Mouse (Mus musculus) midbrain, embryonic 10.5 days (tissue): Measurements from ENCODE around the gene Sag. TPM values are rescaled to one million over a fixed set of nuclear protein-coding genes. Genes with fewer than 3 reads are reported as not detected.

ENCODE experiments used
- DNase-seq: peaks from one replicate; pipeline ENCODE4 v3.0.0-alpha.2; 2017; ENCODE audit warnings: low spot score
- H3K27ac ChIP-seq: fragments of 300-500 bp; sonication (generic); replicated peaks from 2 replicates; pipeline ENCODE4 v1.5.1; 2016; ENCODE audit warnings: mild to moderate bottlenecking
- H3K27me3 ChIP-seq: fragments of 300-500 bp; sonication (generic); 2 replicates; pipeline ENCODE4 v1.6.1; 2016; ENCODE audit warnings: low read depth, mild to moderate bottlenecking; ENCODE audit not compliant: poor library complexity, severe bottlenecking
- H3K36me3 ChIP-seq: fragments of 300-500 bp; sonication (generic); 2 replicates; pipeline ENCODE4 v1.6.1; 2016; ENCODE audit warnings: mild to moderate bottlenecking, moderate library complexity
- H3K4me1 ChIP-seq: fragments of 300-500 bp; sonication (generic); 2 replicates; pipeline ENCODE4 v1.6.1; 2016
- H3K4me3 ChIP-seq: fragments of 300-500 bp; sonication (generic); 2 replicates; pipeline ENCODE4 v1.5.1; 2016; ENCODE audit warnings: mild to moderate bottlenecking, moderate library complexity
- H3K9me3 ChIP-seq: fragments of 300-500 bp; sonication (generic); replicated peaks from 2 replicates; pipeline ENCODE4 v1.6.1; 2016; ENCODE audit warnings: mild to moderate bottlenecking
- WGBS: fragments of 180-500 bp; shearing (Covaris S2); methylation state at CpG from one replicate; pipeline ENCODE4 v1.1.7; 2016; 5-methylcytosine and 5-hydroxymethylcytosine counted together
- polyA plus RNA-seq: library from polyadenylated mRNA; unstranded; fragments of >200 nt; fragmentation: Nextera tagmentation; extraction: Ambion mirVana; gene quantifications from 2 replicates; pipeline ENCODE4 v1.2.1, GENCODE M21; 2016

Sag gene
- polyA plus RNA-seq, 1 experiment from 2014 or later, result 2.7 TPM

- WGBS, result 80% methylated on average over 5 of the region's 5 CpGs
- peaks cover 23% of the 10 kb centered on the region for H3K4me1 ChIP-seq
- DNase-seq, result no peak
- H3K36me3 ChIP-seq, result no peaks in the 10 kb centered on the region
- no peak overlapping the region for H3K4me3 ChIP-seq
- H3K9me3 ChIP-seq, result no peaks in the 10 kb centered on the region
- H3K27me3 ChIP-seq, result peaks cover 10% of the 10 kb centered on the region; the same call in 1 of the 2 replicates
- H3K27ac ChIP-seq, result no peak overlapping the region
These were observed 45.8 kb downstream of the Sag start for GRCm38 (mm10) chr1:87849278-87849677.

- no peak for DNase-seq
- no peak overlapping the region for H3K27ac ChIP-seq
- peaks cover 10% of the 10 kb centered on the region; the same call in 1 of the 2 replicates for H3K27me3 ChIP-seq
- no peaks in the 10 kb centered on the region for H3K9me3 ChIP-seq
- no peak overlapping the region for H3K4me3 ChIP-seq
- H3K36me3 ChIP-seq, result no peaks in the 10 kb centered on the region
- peaks cover 37% of the 10 kb centered on the region for H3K4me1 ChIP-seq
- 88% methylated on average over 3 of the region's 3 CpGs for WGBS
These were observed 47.9 kb downstream of the Sag start for GRCm38 (mm10) chr1:87851344-87851743.

DNA sequence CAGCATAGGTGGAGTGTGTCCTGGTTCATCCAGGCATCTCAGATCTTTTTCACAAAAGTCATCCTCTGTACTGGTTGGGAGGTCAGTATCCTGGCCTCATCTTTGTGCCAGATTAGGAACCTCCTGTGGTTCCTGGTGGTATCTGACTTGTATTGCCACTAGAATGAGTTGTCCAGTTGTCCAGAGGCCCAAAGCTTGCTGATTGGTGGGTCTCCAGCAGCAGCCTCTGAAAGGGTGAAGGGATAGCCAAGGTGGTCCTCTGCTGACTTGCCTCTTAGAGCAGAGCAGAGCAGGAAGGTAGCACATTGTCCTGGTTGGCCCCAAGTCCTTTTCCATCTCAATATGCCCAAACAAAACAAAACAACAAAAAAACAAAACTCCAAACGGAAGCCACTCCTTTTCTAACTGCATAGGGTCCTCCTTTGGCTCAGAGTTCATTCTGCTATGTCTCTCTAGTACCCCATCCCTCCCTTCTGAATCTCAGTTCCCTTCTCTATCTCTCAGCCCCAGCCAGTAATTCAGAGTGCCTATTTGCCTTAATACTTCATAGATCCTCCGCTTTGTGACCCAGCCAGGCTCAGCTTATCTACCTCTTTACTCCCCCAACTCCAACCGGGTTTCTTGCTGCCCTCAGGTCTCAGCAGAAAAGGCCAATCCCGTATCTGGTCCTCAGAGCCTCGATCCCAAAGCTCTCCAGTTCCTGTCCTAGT is 48.8 kb downstream of the Sag start:
- Histone ChIP-seq H3K4me3 (peak overlapping the region; percentile 98; the same call in 1 of the 2 replicates), H3K9me3 (no peaks in the 10 kb centered on the region), H3K36me3 (no peaks in the 10 kb centered on the region), H3K4me1 (peaks cover 33% of the 10 kb centered on the region), H3K27ac (peak overlapping the region; percentile 94), H3K27me3 (peaks cover 10% of the 10 kb centered on the region; the same call in 1 of the 2 replicates)
- DNase-seq, result no peak
- 52% methylated on average over 5 of the region's 5 CpGs for WGBS

DNA sequence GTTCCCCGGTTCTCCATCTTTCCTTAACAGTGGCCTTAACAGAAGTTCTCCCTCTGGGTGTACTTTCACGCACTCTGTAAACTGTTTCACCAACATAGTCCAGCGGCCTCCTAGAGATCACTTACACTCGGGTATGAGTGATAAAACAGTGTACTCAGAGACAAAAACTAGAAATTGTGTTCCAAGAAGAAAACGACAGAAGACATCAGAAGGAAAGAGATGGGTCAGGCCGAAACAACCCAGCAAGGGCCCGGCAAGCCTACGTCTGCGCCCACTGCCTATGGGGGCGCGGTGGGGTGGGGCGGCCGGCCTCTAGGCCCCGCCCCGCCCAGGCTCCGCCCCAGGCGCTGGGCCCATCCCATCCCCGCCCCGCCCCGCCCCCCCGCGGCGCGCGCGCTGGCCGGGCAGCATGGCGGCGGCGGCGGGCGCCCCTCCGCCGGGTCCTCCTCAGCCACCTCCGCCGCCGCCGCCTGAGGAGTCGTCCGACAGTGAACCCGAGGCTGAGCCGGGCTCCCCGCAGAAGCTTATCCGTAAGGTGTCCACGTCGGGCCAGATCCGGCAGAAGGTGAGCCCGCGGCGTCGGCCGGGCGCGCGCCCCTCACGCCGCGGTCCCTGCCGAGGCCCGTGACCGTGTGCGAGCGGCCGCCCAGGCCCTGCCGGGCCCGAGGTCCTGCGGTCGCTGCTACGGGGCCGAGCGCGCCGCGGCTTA is 49.6 kb downstream of the Sag start, which contains the start of gene Dgkd:
Dgkd (plus strand) TSS at position 396 of the 709 bp plus-strand sequence.
- peaks cover 10% of the 10 kb centered on the region; the same call in 1 of the 2 replicates for H3K27me3 ChIP-seq
- H3K4me1 ChIP-seq, result peaks cover 33% of the 10 kb centered on the region
- H3K9me3 ChIP-seq, result no peaks in the 10 kb centered on the region
- H3K27ac ChIP-seq, result peak within 1 kb of the TSS; percentile 94
- WGBS, result 2% methylated on average over 74 of the region's 74 CpGs
- no peaks in the 10 kb centered on the region for H3K36me3 ChIP-seq
- peak within 1 kb of the TSS; percentile 98 for H3K4me3 ChIP-seq
- peak; percentile 85 for DNase-seq

GRCm38 (mm10) chr1:87853601-87854361 is 50.3 kb downstream of the Sag start:
- Histone ChIP-seq H3K9me3 (no peaks in the 10 kb centered on the region), H3K36me3 (no peaks in the 10 kb centered on the region), H3K27me3 (peaks cover 10% of the 10 kb centered on the region; the same call in 1 of the 2 replicates), H3K27ac (peak overlapping the region; percentile 94), H3K4me3 (peak overlapping the region; percentile 98), H3K4me1 (peaks cover 29% of the 10 kb centered on the region)
- peak; percentile 50 for DNase-seq
- 4% methylated on average over 48 of the region's 48 CpGs for WGBS

GRCm38 (mm10) chr1:87854411-87854810 is 50.9 kb downstream of the Sag start:
- no peak for DNase-seq
- peaks cover 29% of the 10 kb centered on the region for H3K4me1 ChIP-seq
- peaks cover 10% of the 10 kb centered on the region; the same call in 1 of the 2 replicates for H3K27me3 ChIP-seq
- no peaks in the 10 kb centered on the region for H3K9me3 ChIP-seq
- H3K27ac ChIP-seq, result no peak overlapping the region
- H3K36me3 ChIP-seq, result no peaks in the 10 kb centered on the region
- WGBS, result 40% methylated on average over 6 of the region's 6 CpGs
- H3K4me3 ChIP-seq, result peak overlapping the region; percentile 98

DNA sequence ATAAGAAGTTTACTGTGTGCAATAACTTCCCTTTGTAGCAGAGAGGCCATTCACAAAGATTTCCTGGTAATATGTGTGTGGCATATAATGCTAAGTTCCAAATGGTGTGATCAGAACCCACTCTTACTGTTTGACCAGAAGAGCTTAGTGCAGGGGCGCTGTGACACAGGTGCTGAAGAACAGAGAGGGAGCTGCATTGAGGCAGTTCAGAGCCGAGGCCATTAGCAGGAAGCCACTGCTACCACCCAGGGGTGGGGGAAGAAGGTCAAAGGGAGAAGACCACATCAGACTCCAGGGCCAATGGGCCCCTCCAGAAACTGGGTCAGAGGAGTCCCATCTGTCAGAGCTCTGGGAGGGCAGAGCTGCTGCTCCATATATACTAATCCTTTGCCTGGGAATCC is 51.4 kb downstream of the Sag start:
- H3K9me3 ChIP-seq, result no peaks in the 10 kb centered on the region
- H3K27me3 ChIP-seq, result peaks cover 10% of the 10 kb centered on the region; the same call in 1 of the 2 replicates
- no peak for DNase-seq
- no peak overlapping the region for H3K27ac ChIP-seq
- peaks cover 29% of the 10 kb centered on the region for H3K4me1 ChIP-seq
- H3K36me3 ChIP-seq, result no peaks in the 10 kb centered on the region
- 46% methylated on average over 2 of the region's 2 CpGs for WGBS
- peak overlapping the region; percentile 98 for H3K4me3 ChIP-seq

DNA sequence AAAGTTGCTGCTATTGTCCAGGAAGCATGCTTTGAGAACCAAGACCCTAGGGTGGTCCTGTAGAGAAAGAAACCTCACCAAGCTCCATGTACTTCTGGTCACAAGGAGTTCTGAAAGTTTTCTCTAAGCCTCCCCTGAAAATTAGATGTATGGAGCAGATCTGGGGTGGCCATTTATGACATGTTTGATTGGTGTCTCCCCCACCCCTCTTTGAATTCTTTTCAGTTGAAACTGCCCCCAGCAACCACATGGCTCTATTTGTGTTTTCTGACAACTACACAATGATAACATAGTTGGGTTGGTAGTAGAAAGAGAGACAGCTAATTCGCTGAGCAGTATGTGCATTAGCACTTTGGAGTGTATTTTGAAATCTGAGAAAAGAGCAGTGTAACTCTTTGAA is 52.0 kb downstream of the Sag start:
- Histone ChIP-seq H3K4me1 (peaks cover 29% of the 10 kb centered on the region), H3K9me3 (no peaks in the 10 kb centered on the region), H3K36me3 (no peaks in the 10 kb centered on the region), H3K4me3 (0 out of 2 replicates have a peak overlapping the region, but pooled peaks have one; percentile 98), H3K27me3 (peaks cover 10% of the 10 kb centered on the region; the same call in 1 of the 2 replicates), H3K27ac (no peak overlapping the region)
- DNase-seq, result no peak
- WGBS, result 88% methylated on average over 1 of the region's 1 CpGs

DNA sequence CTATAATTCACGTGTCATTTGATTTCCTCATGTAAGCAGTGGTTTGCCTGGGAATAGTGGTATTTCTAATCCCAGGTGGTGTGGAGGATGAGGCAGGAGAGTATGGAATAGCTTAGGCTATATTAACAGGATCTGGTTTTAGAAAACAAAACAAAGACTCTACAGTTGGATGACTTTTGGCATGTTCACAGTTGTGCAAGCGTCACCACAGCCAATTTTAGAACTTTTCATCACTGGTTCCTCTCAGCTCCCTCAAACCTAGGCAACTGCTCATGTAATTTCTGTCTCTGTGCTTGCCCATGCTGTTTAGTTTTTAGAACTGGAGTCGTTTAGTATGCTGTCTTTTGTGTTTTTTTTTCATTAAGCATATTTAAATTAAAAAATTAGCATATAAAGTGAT is 53.3 kb downstream of the Sag start:
- no peaks in the 10 kb centered on the region for H3K9me3 ChIP-seq
- DNase-seq, result no peak
- 89% methylated on average over 3 of the region's 3 CpGs for WGBS

DNA sequence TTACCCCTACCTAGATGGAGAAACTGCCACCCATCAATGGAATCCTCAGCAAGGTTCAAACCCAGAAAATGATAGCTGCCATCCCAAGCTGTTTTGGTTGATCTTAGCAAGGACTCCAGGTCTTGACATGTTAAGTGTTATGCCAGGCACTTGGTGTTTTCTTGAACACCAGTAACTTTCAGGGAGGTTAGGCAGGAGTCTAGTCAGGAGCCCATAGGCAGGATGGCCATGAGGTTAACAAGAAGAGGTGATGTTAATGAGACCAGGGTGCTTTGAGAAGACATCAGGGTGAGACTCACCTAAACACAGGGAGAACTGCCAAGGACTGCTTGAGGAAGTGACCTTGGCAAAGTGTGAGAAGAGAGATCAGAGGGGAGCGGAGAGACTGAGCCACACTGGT is 54.6 kb downstream of the Sag start:
- no peak overlapping the region for H3K27ac ChIP-seq
- 94% methylated on average over 1 of the region's 1 CpGs for WGBS
- no peak for DNase-seq
- no peaks in the 10 kb centered on the region for H3K36me3 ChIP-seq
- peaks cover 25% of the 10 kb centered on the region for H3K4me1 ChIP-seq
- H3K27me3 ChIP-seq, result no peaks in the 10 kb centered on the region
- H3K9me3 ChIP-seq, result no peaks in the 10 kb centered on the region
- no peak overlapping the region for H3K4me3 ChIP-seq

More for the DNA sequence above, 53.3 kb downstream of the Sag start:
- Histone ChIP-seq H3K36me3 (no peaks in the 10 kb centered on the region), H3K4me1 (peaks cover 30% of the 10 kb centered on the region), H3K27me3 (peaks cover 6% of the 10 kb centered on the region; the same call in 1 of the 2 replicates), H3K4me3 (no peak overlapping the region), H3K27ac (no peak overlapping the region)

GRCm38 (mm10) chr1:87858529-87858928 is 55.0 kb downstream of the Sag start:
- Histone ChIP-seq H3K4me3 (no peak overlapping the region), H3K27me3 (no peaks in the 10 kb centered on the region), H3K9me3 (no peaks in the 10 kb centered on the region), H3K36me3 (no peaks in the 10 kb centered on the region), H3K4me1 (peaks cover 25% of the 10 kb centered on the region), H3K27ac (no peak overlapping the region)
- 94% methylated on average over 2 of the region's 2 CpGs for WGBS
- DNase-seq, result no peak

DNA sequence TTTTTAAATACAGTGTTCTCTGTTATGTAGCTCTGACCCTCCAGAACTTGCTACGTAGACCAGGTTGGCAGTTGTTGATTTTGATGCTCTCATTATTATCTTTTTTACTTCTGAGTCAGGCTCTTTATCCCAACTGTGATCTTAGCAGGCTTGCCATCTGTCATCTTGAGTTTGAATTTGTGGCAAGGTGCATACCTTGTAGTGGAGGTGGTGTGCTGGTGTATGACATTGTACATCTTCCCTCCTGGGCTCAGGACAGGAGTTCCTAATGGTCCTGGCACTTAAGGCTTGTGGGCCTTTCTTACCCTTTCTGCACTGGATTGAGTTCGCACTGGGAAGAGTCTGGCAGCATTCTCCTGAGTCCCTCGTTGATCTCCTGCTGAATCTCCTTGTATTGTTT is 60.1 kb downstream of the Sag start:
- no peak overlapping the region for H3K4me3 ChIP-seq
- H3K27ac ChIP-seq, result no peak overlapping the region
- no peak for DNase-seq
- peaks cover 6% of the 10 kb centered on the region; the same call in 1 of the 2 replicates for H3K4me1 ChIP-seq
- no peaks in the 10 kb centered on the region for H3K36me3 ChIP-seq
- no peaks in the 10 kb centered on the region for H3K27me3 ChIP-seq
- no peaks in the 10 kb centered on the region for H3K9me3 ChIP-seq
- 83% methylated on average over 3 of the region's 3 CpGs for WGBS
